Mouse (Mus musculus): ENCODE measurements around the gene Vmn2r120. TPM values are rescaled to one million over a fixed set of nuclear protein-coding genes. Genes with fewer than 3 reads are reported as not detected.
"Not testable (repeated sequence)": the region's sequence is repeated elsewhere in the genome, so short reads cannot be mapped to it uniquely, and the experiment has no call there.

Vmn2r120 gene
- not detected in 2 replicates for polyA plus RNA-seq (2015; fragmentation: Nextera tagmentation; extraction: Ambion mirVana)

DNA sequence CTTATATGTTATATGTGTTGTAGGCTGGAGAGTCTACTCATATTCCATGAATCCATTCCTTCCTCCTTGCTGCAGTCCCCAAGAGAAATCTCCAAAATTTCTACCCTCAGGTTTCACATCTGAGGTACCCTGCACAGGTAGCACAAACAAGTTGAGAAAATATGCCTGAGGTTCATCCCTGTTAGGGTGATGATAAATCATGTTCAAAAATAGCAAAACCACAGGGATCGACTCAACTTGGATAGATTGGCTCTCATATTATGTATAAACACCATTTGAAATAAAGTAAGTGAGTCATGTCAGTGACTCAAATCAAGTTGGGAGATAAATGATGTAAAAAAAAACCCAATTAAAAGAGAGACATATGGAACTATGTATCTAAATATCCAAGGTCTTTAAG is at the start of gene Vmn2r120:
Gene Vmn2r120 (minus strand): TSS at position 101 of the 400 bp plus-strand sequence.
- no peak for ATAC-seq (ENCODE audit: low read depth)
- Histone ChIP-seq H3K9ac (no peak within 1 kb of the TSS), H3K36me3 (no peaks in the 10 kb centered on the region), H3K4me2 (no peak within 1 kb of the TSS), H3K4me3 (no peak within 1 kb of the TSS), H3K9me3 (no peaks in the 10 kb centered on the region), H3K27me3 (no peaks in the 10 kb centered on the region), H3K27ac (replicated peaks) (no peak within 1 kb of the TSS), H3K4me1 (replicated peaks) (no peaks in the 10 kb centered on the region)
- WGBS: 85% methylated on average over 1 of the region's 1 CpGs

DNA sequence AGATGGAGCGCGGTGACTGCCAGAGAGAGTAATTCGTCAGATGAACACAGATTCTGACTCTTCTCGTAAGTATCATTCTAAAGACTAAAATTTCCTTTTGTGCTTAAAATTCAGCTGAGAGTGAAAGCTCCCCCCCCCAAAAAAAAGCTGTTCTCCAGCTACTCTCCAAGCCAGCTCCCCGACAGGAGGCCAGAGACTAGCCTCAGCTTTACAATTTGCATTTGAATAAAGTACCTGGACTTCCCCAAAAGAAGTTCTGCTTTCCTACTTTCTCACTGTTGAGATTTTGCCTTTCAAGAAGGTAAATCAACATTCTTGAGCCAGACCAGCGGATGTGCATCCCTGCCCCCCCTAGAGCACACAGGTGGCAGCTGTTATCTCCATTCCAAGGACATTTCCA is 42.0 kb upstream of the Vmn2r120 start:
- H3K4me3 ChIP-seq; H3K36me3 ChIP-seq; H3K4me1 ChIP-seq (replicated peaks); H3K9ac ChIP-seq; H3K27me3 ChIP-seq; ATAC-seq (ENCODE audit: low read depth); H3K9me3 ChIP-seq; H3K27ac ChIP-seq (replicated peaks); H3K4me2 ChIP-seq: not testable (repeated sequence)
- 82% methylated on average over 6 of the region's 6 CpGs for WGBS

DNA sequence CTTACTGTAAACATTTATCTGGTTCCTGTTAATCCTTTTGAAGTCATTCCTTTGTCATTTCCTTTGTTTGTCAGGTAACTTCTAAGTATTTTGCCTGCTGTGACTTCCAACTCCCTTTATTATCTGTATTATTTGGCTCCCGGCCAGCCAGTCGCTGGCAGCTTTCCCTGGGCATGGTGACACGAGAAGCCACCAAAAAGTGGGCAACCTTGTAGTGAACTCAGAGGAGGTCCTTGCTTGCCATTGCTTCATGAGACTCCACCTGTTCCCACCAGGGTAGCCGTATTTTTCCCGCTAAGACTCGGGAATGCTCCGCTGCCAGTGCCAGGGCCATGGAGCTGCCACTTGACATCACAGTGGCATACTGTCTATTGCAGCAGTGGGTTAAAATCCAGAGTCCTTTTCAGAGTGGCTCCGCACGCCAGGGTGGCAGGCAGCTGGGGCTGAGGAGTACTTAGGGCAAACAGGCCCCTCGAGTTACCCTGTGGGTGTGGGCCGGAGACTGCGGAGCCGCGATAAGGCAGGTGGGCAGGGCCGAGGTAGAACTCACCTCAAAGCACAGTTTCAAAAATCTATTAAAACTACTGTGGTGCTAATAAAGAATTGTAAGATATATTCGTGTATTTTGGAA is 28.9 kb upstream of the Vmn2r120 start:
- H3K27me3 ChIP-seq: no peaks in the 10 kb centered on the region
- no peaks in the 10 kb centered on the region for H3K9me3 ChIP-seq
- no peak for ATAC-seq (ENCODE audit: low read depth)
- no peak overlapping the region for H3K4me2 ChIP-seq
- no peaks in the 10 kb centered on the region for H3K36me3 ChIP-seq
- no peaks in the 10 kb centered on the region for H3K4me1 ChIP-seq (replicated peaks)
- no peak overlapping the region for H3K4me3 ChIP-seq
- WGBS: 76% methylated on average over 16 of the region's 16 CpGs
- no peak overlapping the region for H3K9ac ChIP-seq
- H3K27ac ChIP-seq (replicated peaks): no peak overlapping the region

Other genes starting within 250 kb of the Vmn2r120 start
- 5.3 and 6.0 TPM in 2 replicates for gene Adgre1, start 186.8 kb downstream of the Vmn2r120 start, polyA plus RNA-seq (2015; fragmentation: Nextera tagmentation; extraction: Ambion mirVana)
- not detected in 2 replicates for gene Gm21834, start 196.7 kb upstream of the Vmn2r120 start, polyA plus RNA-seq (2015; fragmentation: Nextera tagmentation; extraction: Ambion mirVana)
- 1.2 and 1.5 TPM in 2 replicates for gene Cntnap5c, start 224.1 kb upstream of the Vmn2r120 start, polyA plus RNA-seq (2015; fragmentation: Nextera tagmentation; extraction: Ambion mirVana)